Mouse (Mus musculus) ovary, postnatal 14 days (tissue): ENCODE data around the gene AL732309.1.
"Not testable (repeated sequence)": the region's sequence is repeated elsewhere in the genome, so short reads cannot be mapped to it uniquely, and the experiment has no call there.

ENCODE experiments used
- DNase-seq: peaks from one replicate; pipeline ENCODE4 v3.0.0; 2022; ENCODE audit warnings: low spot score

The AL732309.1 gene

DNA sequence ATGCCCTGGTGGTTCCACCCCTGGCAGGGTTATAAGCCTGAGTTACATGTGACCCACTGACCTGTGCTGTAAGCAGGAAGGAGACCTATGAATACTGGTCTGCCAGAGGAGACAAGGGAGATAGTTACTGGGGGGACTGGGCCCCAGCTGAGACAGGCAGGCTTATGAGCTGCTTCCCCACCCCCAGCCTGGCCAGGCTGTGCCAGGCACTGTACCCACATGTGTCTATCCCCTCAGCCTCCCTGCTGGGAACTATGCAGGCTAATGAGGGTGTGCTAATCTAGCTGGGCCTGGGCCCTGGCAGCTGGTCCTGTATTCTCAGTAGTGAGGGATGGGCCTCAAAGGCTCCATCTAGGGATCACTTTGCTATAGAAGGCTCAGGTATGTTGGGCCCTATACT lies 20.6 kb upstream of the AL732309.1 start:
- DNase-seq: no peak

DNA sequence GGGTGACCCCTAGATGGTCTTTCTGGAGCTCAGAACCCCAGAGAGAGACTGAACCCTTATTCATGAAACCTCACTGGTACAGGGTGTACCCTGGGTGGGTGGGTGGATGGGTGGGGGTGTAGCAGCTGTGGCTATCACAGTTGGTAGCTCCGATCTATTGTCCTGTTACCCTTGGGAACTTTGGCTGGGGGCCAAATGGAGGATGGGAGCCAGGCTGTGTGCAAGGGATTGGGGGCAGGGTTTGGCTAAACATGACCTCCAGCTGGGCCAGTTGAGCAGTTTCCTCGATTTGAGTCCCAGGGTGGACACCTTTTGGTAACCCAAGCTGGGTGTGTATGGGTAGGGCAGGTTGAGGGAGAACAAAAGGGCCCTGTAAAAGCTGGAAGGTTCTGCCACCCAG lies 20.1 kb upstream of the AL732309.1 start:
- DNase-seq: no peak

DNA sequence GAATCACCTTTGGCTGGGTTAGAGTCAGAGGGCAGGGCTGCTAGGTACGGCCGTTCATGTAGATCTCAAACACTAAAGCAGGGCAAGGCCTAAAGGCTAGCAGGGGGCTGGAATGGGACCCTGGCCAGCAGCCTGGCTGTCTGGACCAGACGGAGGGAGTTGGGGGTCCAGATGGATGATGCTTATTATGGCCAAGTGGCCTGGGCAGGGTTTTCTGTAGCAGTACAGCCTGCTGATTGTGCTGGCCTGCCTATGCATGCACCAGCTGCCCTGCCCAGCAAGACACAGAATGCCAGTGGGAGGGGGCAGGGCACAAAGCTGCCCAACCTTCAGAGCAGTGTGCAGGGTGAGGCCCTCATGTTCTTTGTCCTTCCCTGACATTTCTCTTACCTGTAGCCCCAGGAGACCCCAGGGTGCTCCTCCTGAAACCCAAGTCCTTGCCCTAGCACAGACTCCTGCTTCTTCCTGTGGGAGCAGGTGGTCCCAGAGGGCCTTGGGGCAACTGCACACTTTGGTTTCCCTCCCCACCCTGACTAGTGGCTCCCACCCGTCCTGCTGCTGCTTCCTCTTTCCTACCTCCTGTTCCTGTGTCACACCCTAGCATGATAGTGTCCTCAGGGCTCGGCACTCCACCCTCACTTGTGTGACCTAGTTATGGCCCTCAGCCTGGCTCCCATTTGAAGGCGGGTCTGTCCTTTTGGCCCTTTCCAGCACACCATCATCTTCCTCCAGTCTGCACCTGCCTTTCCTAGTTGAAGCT lies 19.4 kb upstream of the AL732309.1 start:
- DNase-seq: no peak

DNA sequence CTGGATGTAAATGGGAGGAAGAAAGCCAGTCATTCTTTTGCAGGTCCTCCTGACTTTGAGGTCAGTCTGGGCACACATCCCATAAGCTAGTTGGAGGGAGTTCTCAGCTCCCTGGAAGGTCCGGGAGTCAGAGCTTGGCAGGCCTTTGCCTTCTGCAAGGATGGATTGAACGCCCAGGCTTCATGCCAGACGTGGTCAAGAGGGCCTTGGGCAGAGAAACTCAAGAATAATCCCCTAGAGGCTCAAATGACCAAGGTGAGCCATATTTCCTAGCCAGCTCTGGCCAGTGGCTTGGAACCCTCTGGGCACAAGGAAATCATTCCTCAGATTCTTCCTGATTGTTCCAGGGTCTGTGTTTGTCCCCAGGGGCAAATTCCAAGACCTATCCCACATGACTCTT lies 18.2 kb upstream of the AL732309.1 start:
- DNase-seq: no peak

DNA sequence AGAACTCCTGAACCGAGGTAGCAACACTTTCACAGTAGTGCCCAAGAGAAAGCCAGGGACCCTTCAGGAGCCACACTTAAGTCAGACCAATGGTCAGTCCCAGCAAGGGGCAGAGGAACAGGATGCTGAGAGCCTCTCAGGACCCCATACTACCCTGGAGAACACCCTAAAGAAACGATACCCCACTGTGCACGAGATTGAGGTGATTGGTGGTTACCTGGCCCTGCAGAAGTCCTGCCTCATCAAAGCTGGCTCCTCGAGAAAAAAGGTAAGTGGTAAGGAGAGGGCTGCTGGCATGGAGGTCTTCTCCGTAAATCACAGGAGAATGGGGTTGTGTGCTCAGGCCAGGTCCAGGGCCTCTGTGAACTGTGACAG lies 17.6 kb upstream of the AL732309.1 start:
- no peak for DNase-seq

DNA sequence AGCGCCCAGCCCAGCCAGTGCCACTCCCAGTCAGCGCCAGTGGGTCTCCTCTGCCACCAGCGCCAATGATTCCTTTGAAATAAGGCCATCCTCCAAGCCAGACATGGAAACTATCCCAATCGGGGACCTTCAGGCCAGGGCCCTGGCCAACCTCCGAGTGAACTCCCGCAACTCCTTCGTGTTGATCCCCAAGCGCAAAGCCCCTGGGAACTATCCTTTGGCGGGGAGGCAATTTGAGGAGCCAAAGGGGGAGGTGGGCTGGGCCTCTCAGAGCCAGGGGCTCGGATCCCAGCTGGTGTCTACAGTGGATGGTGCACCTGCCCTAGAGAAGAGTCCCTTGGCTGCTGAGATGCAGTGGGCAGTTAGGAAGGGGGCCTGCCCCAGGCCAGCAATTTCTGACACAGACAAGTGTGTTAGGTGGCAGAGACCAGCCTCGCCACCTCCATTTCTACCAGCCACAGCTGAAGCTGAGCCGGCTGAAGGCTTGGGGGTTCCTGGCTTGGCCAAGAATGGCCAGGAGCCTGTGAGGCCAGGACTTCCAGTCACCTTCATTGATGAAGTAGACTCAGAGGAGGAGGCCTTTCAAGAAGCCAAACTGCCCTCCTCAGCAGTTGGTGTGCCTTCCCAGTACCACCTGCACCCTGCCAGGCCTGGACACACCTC lies 17.1 kb upstream of the AL732309.1 start:
- no peak for DNase-seq

DNA sequence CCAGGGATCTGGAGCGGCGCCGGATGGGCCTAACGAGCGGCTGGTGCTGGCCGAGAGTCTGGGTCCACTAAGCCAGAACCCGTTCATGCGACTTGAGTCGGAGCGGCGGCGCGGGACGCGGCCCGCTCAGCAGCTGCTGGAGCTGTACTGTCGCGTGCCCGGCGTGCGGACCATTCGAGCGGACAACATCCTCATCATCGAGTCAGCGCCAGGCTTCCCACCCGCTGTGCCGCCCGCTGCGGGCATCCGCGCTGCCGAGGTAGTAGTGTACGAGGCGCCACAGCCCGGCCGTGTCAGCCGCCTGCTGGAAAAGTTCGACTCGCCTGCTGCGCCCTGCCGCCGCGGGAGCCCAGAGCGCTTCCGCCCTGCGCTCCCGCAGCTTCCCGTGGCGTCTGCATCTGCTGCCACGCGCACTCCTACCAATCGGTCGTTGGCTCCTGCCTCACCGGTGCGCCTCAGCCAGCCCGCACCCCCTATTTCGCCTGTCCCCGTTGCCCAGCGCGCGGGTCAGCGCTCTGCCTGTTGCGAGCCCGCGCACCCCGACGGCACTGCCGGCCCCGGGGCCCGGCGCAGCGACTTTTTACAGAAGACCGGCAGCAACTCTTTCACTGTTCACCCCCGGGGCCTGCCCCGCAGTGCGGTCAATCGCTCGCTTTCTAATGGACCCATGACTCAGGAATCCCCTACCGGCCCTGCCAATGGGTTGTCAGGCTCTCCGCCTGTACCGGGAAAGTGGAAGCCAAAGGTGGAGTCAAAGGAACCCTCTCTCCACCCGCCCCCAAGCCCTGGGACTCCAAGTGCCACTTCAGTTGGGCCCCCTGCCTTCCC lies 16.3 kb upstream of the AL732309.1 start:
- DNase-seq: no peak

DNA sequence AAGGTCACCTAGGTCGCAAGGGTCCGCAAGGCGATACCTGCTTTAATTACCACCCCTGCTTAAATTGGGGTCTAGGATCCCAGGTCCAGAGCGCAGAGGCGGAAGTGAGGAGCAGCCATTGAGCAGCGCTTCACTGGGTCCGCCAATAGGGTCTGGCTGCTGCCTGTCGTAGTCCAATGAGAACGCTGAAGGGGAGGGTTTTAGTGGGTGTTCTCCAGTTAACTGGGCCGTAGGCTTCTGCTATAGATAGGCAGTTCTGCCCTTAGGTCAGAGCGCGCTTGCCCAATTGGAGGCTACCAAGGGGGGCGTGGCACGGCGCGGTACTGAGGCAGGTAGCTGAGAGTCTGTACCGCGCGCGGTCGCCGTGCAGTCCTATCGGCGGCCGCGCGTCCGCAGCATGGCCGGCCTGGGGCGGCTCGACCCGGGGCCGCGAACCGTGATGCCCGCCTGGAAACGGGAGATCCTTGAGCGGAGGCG lies 15.7 kb upstream of the AL732309.1 start, which contains the start of gene Tprn:
TSS of gene Tprn (plus strand) at position 328 of the 477 bp plus-strand sequence.
- peak; percentile 80 for DNase-seq

DNA sequence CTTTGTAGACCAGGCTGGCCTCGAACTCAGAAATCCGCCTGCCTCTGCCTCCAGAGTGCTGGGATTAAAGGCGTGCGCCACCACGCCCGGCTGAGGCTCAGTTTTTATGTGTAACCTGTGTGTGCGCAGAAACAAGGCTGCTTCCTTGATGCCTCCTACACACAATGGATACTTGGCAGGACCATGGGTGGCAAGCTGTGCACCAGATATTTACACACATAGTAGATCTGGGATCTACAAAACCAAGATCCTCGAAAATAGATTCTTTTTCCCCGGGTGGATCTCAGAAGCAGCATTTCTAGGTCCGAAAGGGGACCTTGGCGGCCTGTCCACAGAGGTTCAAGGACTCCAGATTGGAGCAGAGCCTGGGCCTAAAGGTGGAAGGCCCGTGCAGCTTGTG lies 15.2 kb upstream of the AL732309.1 start:
- no peak for DNase-seq

DNA sequence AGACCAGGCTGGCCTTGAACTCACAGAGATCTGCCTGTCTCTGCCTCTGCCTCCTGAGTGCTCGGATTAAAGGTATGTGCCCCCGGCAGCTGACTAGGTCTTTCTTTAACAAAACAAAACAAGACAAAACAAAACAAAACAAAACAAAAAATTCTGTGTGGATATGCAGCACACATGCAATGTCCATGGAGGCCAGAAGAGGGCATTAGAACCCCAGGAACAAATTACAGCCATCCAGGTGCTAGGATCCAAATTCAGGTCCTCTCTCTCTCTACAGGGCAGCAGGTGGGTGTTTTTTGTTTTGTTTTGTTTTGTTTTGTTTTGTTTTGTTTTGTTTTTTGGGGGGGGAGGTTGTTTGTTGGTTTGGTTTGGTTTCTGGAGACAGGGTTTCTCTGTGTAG lies 12.2 kb upstream of the AL732309.1 start:
- DNase-seq: no peak

DNA sequence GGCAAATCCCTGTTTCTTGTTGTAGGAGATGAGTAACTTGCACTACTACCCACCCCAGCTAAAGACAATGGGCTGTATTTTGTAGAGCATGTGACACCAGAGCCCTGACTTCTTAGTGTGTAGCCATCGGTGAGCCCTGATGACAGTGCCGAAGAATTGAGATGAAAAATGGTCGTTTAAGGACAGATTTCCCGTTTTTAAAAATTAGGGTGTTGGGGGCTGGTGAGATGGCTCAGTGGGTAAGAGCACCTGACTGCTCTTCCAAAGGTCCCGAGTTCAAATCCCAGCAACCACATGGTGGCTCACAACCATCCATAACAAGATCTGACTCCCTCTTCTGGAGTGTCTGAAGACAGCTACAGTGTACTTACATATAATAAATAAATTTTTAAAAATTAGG lies 10.6 kb upstream of the AL732309.1 start:
- DNase-seq: not testable (repeated sequence)

DNA sequence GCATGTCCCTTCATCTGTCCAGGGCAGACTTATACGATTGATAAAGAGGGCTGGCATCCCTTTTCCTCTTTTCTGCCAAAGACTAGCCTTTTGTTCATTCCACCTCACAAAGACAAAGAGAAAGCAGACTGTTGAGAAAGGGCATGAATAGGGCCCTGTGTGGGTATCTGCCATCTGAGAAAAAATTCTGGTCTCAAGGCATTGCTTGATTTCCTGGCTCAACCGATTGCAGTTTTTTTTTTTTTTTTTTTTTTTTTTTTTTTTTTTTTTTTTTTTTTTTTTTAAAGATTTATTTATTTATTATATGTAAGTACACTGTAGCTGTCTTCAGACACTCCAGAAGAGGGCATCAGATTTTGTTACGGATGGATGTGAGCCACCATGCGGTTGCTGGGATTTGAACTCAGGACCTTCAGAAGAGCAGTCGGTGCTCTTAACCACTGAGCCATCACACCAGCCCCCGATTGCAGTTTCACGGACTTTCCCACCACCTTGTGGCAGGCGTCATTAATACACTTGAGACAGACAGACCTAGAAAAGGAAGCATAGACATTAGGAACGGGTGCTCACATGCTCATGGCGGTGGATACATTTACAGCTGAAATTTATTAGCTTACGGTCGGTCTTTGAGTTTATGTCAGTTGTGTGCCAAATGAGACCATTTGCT lies 9.9 kb upstream of the AL732309.1 start:
- not testable (repeated sequence) for DNase-seq

DNA sequence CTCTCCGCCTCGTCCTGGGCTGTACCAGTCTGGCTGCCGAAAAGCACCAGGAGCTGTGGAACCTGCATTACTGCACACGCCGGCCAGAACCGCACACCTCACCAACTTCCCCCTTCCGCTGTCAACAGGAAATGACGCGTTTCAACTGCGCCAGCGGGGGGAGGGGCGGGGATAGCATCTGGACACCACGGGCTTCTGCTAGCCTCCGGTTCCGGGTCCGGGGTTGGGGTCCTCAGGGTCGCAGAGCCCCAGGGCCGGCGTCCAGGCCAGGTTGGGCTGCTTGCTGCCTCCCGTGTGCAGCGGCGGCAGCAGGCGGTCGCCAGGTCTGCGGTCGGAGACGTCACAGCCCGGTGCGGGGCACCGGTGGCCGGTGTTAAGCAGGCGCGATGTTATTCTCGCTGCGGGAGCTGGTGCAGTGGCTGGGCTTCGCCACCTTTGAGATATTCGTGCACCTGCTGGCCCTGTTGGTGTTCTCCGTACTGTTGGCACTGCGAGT lies 8.7 kb upstream of the AL732309.1 start, which contains the start of gene Tmem203:
TSS of gene Tmem203 (plus strand) at position 156 of the 496 bp plus-strand sequence.
- DNase-seq: peak; percentile 76

DNA sequence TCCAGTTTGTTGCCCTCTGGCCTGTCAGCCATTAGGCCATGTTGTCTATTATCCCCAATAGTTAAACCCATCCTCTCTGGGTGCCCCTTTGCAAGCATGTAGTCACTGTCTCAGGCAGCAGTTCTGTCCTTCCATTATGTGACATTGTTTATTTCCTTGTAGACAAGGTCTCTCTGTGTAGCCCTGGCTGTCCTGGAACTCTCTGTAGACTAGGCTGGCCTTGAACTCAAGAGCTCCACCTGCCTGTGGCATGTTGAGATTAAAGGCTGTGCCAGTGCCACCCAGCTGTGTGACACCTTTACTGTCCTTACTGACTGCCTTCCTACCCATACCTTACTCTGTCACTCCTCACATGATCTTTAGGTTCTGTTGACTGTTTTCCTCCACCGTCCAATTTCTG lies 5.7 kb upstream of the AL732309.1 start:
- no peak for DNase-seq

DNA sequence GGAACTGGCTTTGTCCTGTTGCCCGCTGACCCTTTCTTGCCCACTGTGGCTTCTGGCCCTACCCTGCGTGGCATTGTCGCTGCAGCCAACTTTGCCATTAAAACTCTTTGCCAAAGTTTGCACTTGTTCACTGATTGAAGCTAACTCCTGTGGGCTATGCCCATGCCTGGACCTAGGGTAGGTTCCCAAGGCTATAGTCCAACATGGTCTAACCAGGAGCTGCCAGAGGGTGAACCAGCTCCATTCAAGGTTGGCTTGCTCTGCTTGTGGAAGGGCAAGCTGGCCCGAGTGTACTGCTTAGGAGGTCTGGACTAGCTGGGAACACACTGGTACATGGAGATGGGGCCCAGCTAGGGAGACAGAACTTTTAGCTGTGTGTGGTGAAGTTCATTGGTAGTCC lies 2.5 kb downstream of the AL732309.1 start:
- DNase-seq: no peak

DNA sequence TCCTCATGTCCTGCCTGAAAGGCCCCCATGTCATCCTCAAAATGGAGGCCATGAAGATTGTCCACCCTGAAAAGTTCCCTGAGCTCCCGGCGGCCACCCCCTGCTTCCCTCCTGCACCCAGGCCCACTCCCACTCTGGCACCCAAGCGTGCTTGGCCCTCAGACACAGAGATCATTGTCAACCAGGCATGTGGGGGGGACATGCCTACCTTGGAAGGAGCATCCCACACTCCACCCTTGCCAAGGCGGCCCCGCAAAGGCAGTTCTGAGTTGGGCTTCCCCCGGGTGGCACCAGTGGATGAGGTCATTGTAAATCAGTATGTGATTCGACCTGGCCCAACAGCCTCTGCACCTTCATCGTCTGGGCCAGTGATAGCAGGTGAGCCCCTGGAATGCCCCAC lies 3.3 kb downstream of the AL732309.1 start:
- DNase-seq: no peak

DNA sequence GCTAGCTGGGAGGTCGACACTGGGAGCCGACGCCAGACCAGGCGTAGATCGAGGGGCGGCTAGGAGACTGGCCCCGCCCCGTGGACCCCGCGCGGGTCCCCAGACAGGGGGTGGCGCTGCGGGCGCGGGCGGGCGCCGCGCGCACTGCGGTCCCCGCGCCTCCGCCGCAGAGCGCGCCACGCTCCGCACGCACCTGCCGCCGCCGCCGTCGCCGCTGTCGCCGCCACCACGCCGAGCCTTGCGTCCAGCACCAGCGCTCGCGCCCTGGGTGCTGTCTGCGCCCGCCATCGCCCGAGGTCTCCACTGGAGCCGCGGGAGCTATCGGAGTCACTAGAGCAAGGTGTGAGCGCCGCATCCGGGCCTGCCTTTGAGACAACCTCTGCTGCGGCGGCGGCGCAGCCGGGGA lies 4.6 kb downstream of the AL732309.1 start, which contains the start of the genes Rnf208 and Cysrt1:
TSS of gene Rnf208 (plus strand) at position 155 of the 406 bp plus-strand sequence.
TSS of gene Cysrt1 (minus strand) at position 352 of the 406 bp plus-strand sequence.
- no peak for DNase-seq

DNA sequence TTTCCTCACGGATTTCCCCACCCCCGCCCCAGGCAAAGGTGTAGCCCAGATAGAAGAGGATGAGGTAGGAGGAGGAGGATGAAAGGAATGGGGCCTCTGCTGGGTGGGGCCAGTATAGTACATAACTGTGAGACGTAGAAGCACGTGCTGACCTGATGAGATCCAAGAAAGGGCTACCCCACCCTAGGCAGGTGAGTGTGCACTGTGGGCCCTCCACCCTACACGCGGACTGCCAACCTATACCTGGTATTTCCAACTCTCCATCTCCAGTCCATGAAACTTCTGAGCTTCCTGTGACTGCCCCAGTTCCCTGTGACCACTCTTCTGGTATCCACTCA lies 5.3 kb downstream of the AL732309.1 start:
- no peak for DNase-seq

DNA sequence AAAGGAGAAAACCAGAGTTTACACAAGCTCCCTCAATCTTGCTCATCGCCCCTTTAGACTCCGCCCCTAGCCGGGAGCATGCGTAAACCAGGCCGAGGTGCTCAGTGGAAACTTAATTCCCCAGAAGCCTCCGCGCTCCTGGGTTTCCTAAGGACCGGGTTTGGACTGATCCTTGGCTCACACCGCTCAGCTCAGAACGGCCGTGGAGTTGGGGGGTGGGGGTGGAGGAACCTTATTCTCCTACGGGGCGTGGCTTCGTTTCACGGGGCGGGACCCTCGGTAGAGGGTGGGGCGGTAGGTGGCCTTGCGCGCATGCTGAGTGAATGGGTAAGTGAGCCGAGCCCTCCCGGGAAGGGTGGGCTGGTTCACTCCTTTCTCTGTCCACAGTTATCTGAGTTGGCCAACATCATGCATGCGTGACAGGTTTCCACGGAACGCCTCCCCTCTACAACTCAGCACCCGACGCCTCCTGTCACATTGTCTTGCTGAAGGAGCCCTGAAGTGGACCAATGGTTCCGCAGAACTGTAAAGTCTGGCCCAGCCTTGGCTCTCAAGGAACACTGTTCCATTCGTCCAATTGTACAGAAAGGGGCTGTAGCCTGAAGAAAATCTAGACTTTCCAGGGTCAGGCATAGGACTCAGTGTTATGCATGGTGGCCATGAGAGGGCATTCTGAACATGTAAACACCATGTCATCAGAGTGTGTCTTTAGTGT lies 5.8 kb downstream of the AL732309.1 start:
- peak; percentile 56 for DNase-seq

DNA sequence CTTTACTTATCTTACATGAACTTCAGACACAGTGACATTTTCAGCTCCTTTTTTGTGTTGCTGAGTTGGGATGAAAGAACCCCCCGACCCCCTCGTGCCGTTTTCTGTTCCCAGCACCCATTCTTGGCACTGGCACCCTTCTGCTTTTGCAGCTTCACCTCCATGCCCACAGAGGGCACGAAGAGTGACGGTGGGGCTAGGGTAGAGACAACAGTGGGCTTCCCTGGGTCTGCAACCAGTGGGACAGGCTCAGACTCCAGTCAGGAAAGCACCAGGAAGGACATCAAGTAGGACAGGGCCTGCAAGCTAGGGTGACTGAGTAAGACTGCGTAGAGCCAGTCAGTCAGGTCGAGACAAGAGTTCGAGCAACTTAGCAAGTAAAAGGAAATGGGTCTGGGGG lies 6.4 kb downstream of the AL732309.1 start:
- DNase-seq: no peak

DNA sequence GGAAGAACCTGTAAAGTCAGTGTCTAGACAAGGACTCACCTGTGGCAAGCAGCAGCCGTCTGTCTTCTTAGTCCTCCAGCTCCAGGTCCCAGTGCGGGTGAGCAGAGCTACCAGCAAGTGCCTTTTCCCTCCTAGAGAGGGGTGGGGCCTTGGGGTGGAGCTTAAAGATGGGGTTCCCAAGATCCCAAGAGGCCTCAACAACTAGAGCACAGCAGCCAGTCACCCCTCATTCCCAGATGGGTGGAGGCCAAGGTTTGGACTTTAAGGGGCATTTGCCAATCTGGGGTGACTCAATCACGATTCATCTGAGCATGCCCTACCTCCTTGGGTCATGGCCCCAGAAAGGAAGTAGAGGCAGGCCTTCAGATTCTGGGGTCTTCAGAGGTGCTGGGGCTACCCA lies 6.9 kb downstream of the AL732309.1 start:
- no peak for DNase-seq
